ENCODE assay signal across 25 mouse cellular contexts in the genomic region with DNA sequence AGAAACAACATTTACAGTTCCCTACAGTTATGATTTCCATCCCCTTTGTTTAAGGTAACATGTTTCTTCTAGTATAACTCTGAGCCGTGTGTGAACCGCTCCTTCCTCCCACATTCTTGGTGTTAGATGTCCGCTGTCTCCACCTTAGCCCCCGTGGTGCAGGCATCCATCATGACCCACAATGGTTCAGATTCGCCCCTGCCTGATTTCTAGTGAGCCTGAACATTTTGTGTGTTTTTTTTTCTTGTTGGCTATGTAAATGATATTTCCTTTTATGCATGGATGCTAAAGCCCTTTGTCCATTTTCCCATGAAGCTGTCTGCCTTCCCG.
DNase-seq lines count a peak whose midpoint lies in the region; ATAC-seq lines count a peak whose summit lies in the region.
"Had no signal": no experiment of that assay in that cellular context is flagged by ENCODE, and none has a peak within 500 bp of the region (broad histone marks: within the 10 kb centered on the region; RNA-seq: fewer than 3 reads in every experiment).

No protein-coding gene starts in this region.

- H3K4me1 ChIP-seq in embryonic facial prominence, embryonic 11.5 days (ENCODE audit: control insufficient read depth, insufficient read depth, low read length), result no peaks in the 10 kb centered on the region
- peaks cover 35% of the 10 kb centered on the region for H3K4me1 ChIP-seq in embryonic facial prominence, embryonic 10.5 days
- H3K4me1 ChIP-seq in neural tube, embryonic 12.5 days, result peaks cover 18% of the 10 kb centered on the region
- H3K4me1 ChIP-seq in hindbrain, embryonic 14.5 days (replicated peaks; ENCODE audit: control insufficient read depth, insufficient read depth, low read length), result peaks cover 13% of the 10 kb centered on the region
- H3K4me1 ChIP-seq: heart, embryonic 13.5 days; limb, embryonic 15.5 days; lung, embryonic 15.5 days; megakaryocyte, embryonic 14.5 days had no signal

- no peak overlapping the region for H3K27ac ChIP-seq in embryonic facial prominence, embryonic 11.5 days (replicated peaks; ENCODE audit: low read depth, low read length)
- no peak overlapping the region; the same call in 1 of the 2 replicates for H3K27ac ChIP-seq in embryonic facial prominence, embryonic 10.5 days (replicated peaks)
- H3K27ac ChIP-seq in neural tube, embryonic 12.5 days, result no peak overlapping the region
- H3K27ac ChIP-seq in hindbrain, embryonic 14.5 days, result peak overlapping the region; percentile 67
- H3K27ac ChIP-seq: heart, adult 2 months; heart, embryonic 13.5 days; kidney, embryonic 15.5 days; limb, embryonic 15.5 days; liver, embryonic 14.5 days; lung, embryonic 15.5 days; stomach, postnatal 0 days had no signal

- no peaks in the 10 kb centered on the region for H3K36me3 ChIP-seq in embryonic facial prominence, embryonic 11.5 days (replicated peaks; ENCODE audit: control insufficient read depth, insufficient read depth, low read depth, low read length)
- no peaks in the 10 kb centered on the region for H3K36me3 ChIP-seq in embryonic facial prominence, embryonic 10.5 days (replicated peaks)
- no peaks in the 10 kb centered on the region for H3K36me3 ChIP-seq in neural tube, embryonic 12.5 days
- no peaks in the 10 kb centered on the region for H3K36me3 ChIP-seq in hindbrain, embryonic 14.5 days (replicated peaks; ENCODE audit: control insufficient read depth, insufficient read depth)
- H3K36me3 ChIP-seq: heart, embryonic 13.5 days; kidney, embryonic 15.5 days; limb, embryonic 15.5 days; lung, embryonic 15.5 days had no signal

- no peaks in the 10 kb centered on the region for H3K9me3 ChIP-seq in embryonic facial prominence, embryonic 11.5 days (replicated peaks; ENCODE audit: control insufficient read depth, low read length)
- H3K9me3 ChIP-seq in embryonic facial prominence, embryonic 10.5 days, result no peaks in the 10 kb centered on the region
- H3K9me3 ChIP-seq in neural tube, embryonic 12.5 days, result no peaks in the 10 kb centered on the region
- no peaks in the 10 kb centered on the region for H3K9me3 ChIP-seq in hindbrain, embryonic 14.5 days (ENCODE audit: control insufficient read depth, low read length)
- H3K9me3 ChIP-seq: heart, embryonic 13.5 days; kidney, embryonic 15.5 days; limb, embryonic 15.5 days; lung, embryonic 15.5 days had no signal

- H3K4me2 ChIP-seq in embryonic facial prominence, embryonic 11.5 days (ENCODE audit: low read depth, low read length), result no peak overlapping the region
- no peak overlapping the region for H3K4me2 ChIP-seq in neural tube, embryonic 12.5 days (replicated peaks)
- H3K4me2 ChIP-seq in hindbrain, embryonic 14.5 days (replicated peaks), result no peak overlapping the region
- H3K4me2 ChIP-seq: heart, embryonic 13.5 days; kidney, embryonic 15.5 days; limb, embryonic 15.5 days; lung, embryonic 15.5 days had no signal

- 32% methylated on average over 6 of the region's 6 CpGs for WGBS in embryonic facial prominence, embryonic 11.5 days
- 47% methylated on average over 6 of the region's 6 CpGs for WGBS in embryonic facial prominence, embryonic 10.5 days
- 19% methylated on average over 6 of the region's 6 CpGs for WGBS in neural tube, embryonic 12.5 days
- 24% methylated on average over 6 of the region's 6 CpGs for WGBS in hindbrain, embryonic 14.5 days

- ATAC-seq in embryonic facial prominence, embryonic 11.5 days (replicated peaks; ENCODE audit: insufficient number of reproducible peaks, low FRiP score, low TSS enrichment, low read depth), result no peak
- ATAC-seq in neural tube, embryonic 12.5 days (ENCODE audit: low FRiP score, low read depth), result peak; percentile 29; the same call in 1 of the 2 replicates
- ATAC-seq in hindbrain, embryonic 14.5 days (ENCODE audit: low FRiP score), result no peak
- ATAC-seq: forebrain, postnatal 0 days; intestine, postnatal 0 days had no signal

- no peak overlapping the region for H3K9ac ChIP-seq in embryonic facial prominence, embryonic 11.5 days (replicated peaks; ENCODE audit: low read length)
- H3K9ac ChIP-seq in neural tube, embryonic 12.5 days, result no peak overlapping the region
- no peak overlapping the region for H3K9ac ChIP-seq in hindbrain, embryonic 14.5 days
- H3K9ac ChIP-seq: forebrain, postnatal 0 days; heart, embryonic 13.5 days; kidney, embryonic 15.5 days; limb, embryonic 15.5 days; liver, embryonic 14.5 days; lung, embryonic 15.5 days had no signal

- H3K27me3 ChIP-seq in embryonic facial prominence, embryonic 11.5 days (ENCODE audit: control insufficient read depth, insufficient read depth, low read length), result no peaks in the 10 kb centered on the region
- peaks cover 10% of the 10 kb centered on the region; the same call in 1 of the 2 replicates for H3K27me3 ChIP-seq in embryonic facial prominence, embryonic 10.5 days (replicated peaks; ENCODE audit: low read depth, poor library complexity, severe bottlenecking)
- H3K27me3 ChIP-seq in neural tube, embryonic 12.5 days (replicated peaks), result no peaks in the 10 kb centered on the region
- no peaks in the 10 kb centered on the region for H3K27me3 ChIP-seq in hindbrain, embryonic 14.5 days (ENCODE audit: control insufficient read depth, insufficient read depth, low read length)
- H3K27me3 ChIP-seq: kidney, embryonic 15.5 days; limb, embryonic 15.5 days; lung, embryonic 15.5 days; megakaryocyte, embryonic 14.5 days had no signal

- H3K4me3 ChIP-seq in embryonic facial prominence, embryonic 11.5 days (ENCODE audit: low read depth, low read length), result no peak overlapping the region
- no peak overlapping the region for H3K4me3 ChIP-seq in embryonic facial prominence, embryonic 10.5 days
- no peak overlapping the region for H3K4me3 ChIP-seq in neural tube, embryonic 12.5 days
- no peak overlapping the region for H3K4me3 ChIP-seq in hindbrain, embryonic 14.5 days (replicated peaks; ENCODE audit: low read length)
- H3K4me3 ChIP-seq: heart, adult 2 months; heart, embryonic 13.5 days; kidney, embryonic 15.5 days; limb, embryonic 15.5 days; lung, embryonic 15.5 days; megakaryocyte, embryonic 14.5 days had no signal

- DNase-seq in embryonic facial prominence, embryonic 11.5 days (ENCODE audit: low spot score), result peak; percentile 30
- no peak for DNase-seq in embryonic facial prominence, embryonic 10.5 days (ENCODE audit: low spot score)
- no peak for DNase-seq in neural tube, embryonic 10.5 days (ENCODE audit: extremely low spot score, low spot score)
- no peak for DNase-seq in hindbrain, embryonic 14.5 days (ENCODE audit: low spot score)
- DNase-seq in gastrocnemius, adult 18-20 months (ENCODE audit: low spot score), result no peak
- DNase-seq in left cerebral cortex, adult 8-10 months (ENCODE audit: low spot score in 2 of 2), result no peak
- no peak for DNase-seq in MN1 (ENCODE audit: low spot score)
- DNase-seq: adrenal gland, postnatal 14 days; cerebellum, adult 8-10 months; forebrain, postnatal 0 days; gastrocnemius, postnatal 36 days; heart, adult 2 months; heart, postnatal 14 days; kidney, postnatal 4 days; right cerebral cortex, postnatal 14 days; thymus, adult 2 months had no signal
